In genomic region chr17:7840505-7841290, GRCm38 (mm10) we compare ENCODE assay signal across 12 mouse cellular contexts. TPM values are rescaled to one million over a fixed set of nuclear protein-coding genes. Genes with fewer than 3 reads are reported as not detected.
DNase-seq lines count a peak whose midpoint lies in the region; ATAC-seq and TF ChIP-seq lines count a peak whose summit lies in the region.
"Had no signal": no experiment of that assay in that cellular context is flagged by ENCODE, and none has a peak within 500 bp of the region (broad histone marks: within the 10 kb centered on the region; RNA-seq: fewer than 3 reads in every experiment).

No protein-coding gene starts in this region.

- WGBS in liver, adult 2 months, result 51% methylated on average over 12 of the region's 12 CpGs
- WGBS in liver, embryonic 11.5 days, result 80% methylated on average over 12 of the region's 12 CpGs
- WGBS in lung, postnatal 0 days, result 49% methylated on average over 12 of the region's 12 CpGs

- no peaks in the 10 kb centered on the region for H3K9me3 ChIP-seq in liver, embryonic 11.5 days (ENCODE audit: control insufficient read depth, low read length)
- no peaks in the 10 kb centered on the region for H3K9me3 ChIP-seq in lung, postnatal 0 days (ENCODE audit: low read length)
- H3K9me3 ChIP-seq: liver, embryonic 13.5 days had no signal

- H3K9ac ChIP-seq in liver, adult 2 months (ENCODE audit: low read depth, low read length), result no peak overlapping the region
- H3K9ac ChIP-seq in liver, embryonic 11.5 days (ENCODE audit: low read depth, low read length), result no peak overlapping the region
- no peak overlapping the region for H3K9ac ChIP-seq in lung, postnatal 0 days (replicated peaks; ENCODE audit: low read depth)
- H3K9ac ChIP-seq: liver, embryonic 13.5 days had no signal

- intact Hi-C loops in gastrocnemius, postnatal 14 days (cut with DNase I; ENCODE audit: low total_unique reads), result no loop called here

- no peak for TF ChIP-seq CTCF in liver, adult 2 months (IDR thresholded peaks at IDR 0.05; ENCODE audit: low read depth, low read length)
- no peak for TF ChIP-seq CTCF in lung, postnatal 0 days (IDR thresholded peaks at IDR 0.05)

- DNase-seq in cerebellum, postnatal 10 days, result peak; percentile 67 to 70
- no peak for DNase-seq in cerebellum, adult 11-12 months
- peak; percentile 55 for DNase-seq in liver, adult 2 months (ENCODE audit: extremely low read depth, low read depth, low spot score)
- no peak for DNase-seq in liver, embryonic 11.5 days (ENCODE audit: low spot score)
- peak; percentile 70 for DNase-seq in gastrocnemius, postnatal 14 days
- DNase-seq in lung, postnatal 0 days (ENCODE audit: low spot score), result peak; percentile 88
- no peak for DNase-seq in embryo, embryonic 10 days (ENCODE audit: low spot score)
- DNase-seq in retina, embryonic 14.5 days (ENCODE audit: low spot score), result no peak
- DNase-seq: liver, embryonic 13.5 days had no signal

- H3K79me2 ChIP-seq in liver, adult 2 months (ENCODE audit: control insufficient read depth, insufficient read depth, low read length), result no peaks in the 10 kb centered on the region

- no peak; the same call in 1 of the 2 replicates for TF ChIP-seq EP300 in lung, postnatal 0 days (IDR thresholded peaks at IDR 0.05)

- H3K27me3 ChIP-seq in liver, adult 2 months (ENCODE audit: control insufficient read depth, insufficient read depth, low read length), result no peaks in the 10 kb centered on the region
- no peaks in the 10 kb centered on the region for H3K27me3 ChIP-seq in liver, embryonic 11.5 days (replicated peaks; ENCODE audit: control insufficient read depth, insufficient read depth, low read length)
- no peaks in the 10 kb centered on the region for H3K27me3 ChIP-seq in lung, postnatal 0 days (replicated peaks; ENCODE audit: insufficient read depth, low read length)
- H3K27me3 ChIP-seq: liver, embryonic 13.5 days had no signal

- ATAC-seq in liver, embryonic 11.5 days (replicated peaks; ENCODE audit: low FRiP score), result no peak
- peak; percentile 90 for ATAC-seq in lung, postnatal 0 days
- ATAC-seq: inflammation-experienced regulatory T-cells, adult 6 months had no signal

- no peaks in the 10 kb centered on the region for H3K4me1 ChIP-seq in liver, adult 2 months (ENCODE audit: control insufficient read depth, insufficient read depth, low read length)
- no peaks in the 10 kb centered on the region for H3K4me1 ChIP-seq in liver, embryonic 11.5 days (replicated peaks; ENCODE audit: control insufficient read depth, insufficient read depth, low read length)
- H3K4me1 ChIP-seq in lung, postnatal 0 days (ENCODE audit: insufficient read depth, low read depth, low read length), result peaks cover 3% of the 10 kb centered on the region; the same call in 1 of the 2 replicates
- H3K4me1 ChIP-seq: liver, embryonic 13.5 days had no signal

- no peak overlapping the region for H3K4me3 ChIP-seq in liver, adult 2 months (ENCODE audit: insufficient read depth, low read depth, low read length)
- H3K4me3 ChIP-seq in liver, embryonic 11.5 days (ENCODE audit: low read depth, low read length), result no peak overlapping the region
- no peak overlapping the region for H3K4me3 ChIP-seq in lung, postnatal 0 days (ENCODE audit: low read depth, low read length)
- H3K4me3 ChIP-seq: liver, embryonic 13.5 days had no signal

- TF ChIP-seq POLR2A in liver, adult 2 months (IDR thresholded peaks at IDR 0.05; ENCODE audit: extremely low read depth, insufficient read depth, low read length), result no peak

- H3K4me2 ChIP-seq in liver, embryonic 11.5 days, result no peak overlapping the region
- no peak overlapping the region for H3K4me2 ChIP-seq in lung, postnatal 0 days (replicated peaks; ENCODE audit: low read depth, low read length)
- H3K4me2 ChIP-seq: liver, embryonic 13.5 days had no signal

- no peaks in the 10 kb centered on the region for H3K36me3 ChIP-seq in liver, adult 2 months (ENCODE audit: control insufficient read depth, insufficient read depth, low read length)
- H3K36me3 ChIP-seq in liver, embryonic 11.5 days (ENCODE audit: control insufficient read depth, insufficient read depth, low read length), result no peaks in the 10 kb centered on the region
- no peaks in the 10 kb centered on the region for H3K36me3 ChIP-seq in lung, postnatal 0 days (ENCODE audit: insufficient read depth, low read length)
- H3K36me3 ChIP-seq: liver, embryonic 13.5 days had no signal

- H3K27ac ChIP-seq in liver, adult 2 months (replicated peaks; ENCODE audit: insufficient read depth, low read depth, low read length), result no peak overlapping the region
- no peak overlapping the region for H3K27ac ChIP-seq in liver, embryonic 11.5 days (ENCODE audit: low read depth, low read length)
- no peak overlapping the region for H3K27ac ChIP-seq in lung, postnatal 0 days (ENCODE audit: low read length)
- H3K27ac ChIP-seq: liver, embryonic 13.5 days; stomach, postnatal 0 days had no signal

RNA-seq across cellular contexts. Expression of gene Fndc1, which starts 13.6 kb away (rescaled TPM):
- total RNA-seq in liver, adult 2 months (2014; rRNA removed), result 0.54 and 0.83 TPM in 2 replicates
- 0.02 and 0.25 TPM in 2 replicates for polyA plus RNA-seq in liver, adult 2 months (2012; rRNA removed)
- 0.35 and 0.55 TPM in 2 replicates for polyA plus RNA-seq in liver, embryonic 11.5 days (2014; fragmentation: Nextera tagmentation; extraction: Ambion mirVana)
- 100 to 1,000 TPM in 1 of 2 experiments, 10 to 100 TPM in 1; 88.5 to 107 TPM for total RNA-seq in gastrocnemius, postnatal 14 days (2021)
- 40.8 and 47.4 TPM in 2 replicates for polyA plus RNA-seq in lung, postnatal 0 days (2015; fragmentation: Nextera tagmentation; extraction: Ambion mirVana)
- total RNA-seq: common myeloid progenitor, adult 5-6 weeks had no signal
- polyA plus RNA-seq: inflammation-experienced regulatory T-cells, adult 6 months had no signal

Comparison
In these comparisons a context has a peak if more than half of its experiments do, and no peak if none do; other contexts are left out.
1. DNase-seq: peak in cerebellum, postnatal 10 days (2 of 2), liver, adult 2 months (single experiment), gastrocnemius, postnatal 14 days (single experiment) and lung, postnatal 0 days (single experiment); none in cerebellum, adult 11-12 months (single experiment), liver, embryonic 11.5 days (single experiment), embryo, embryonic 10 days (single experiment) and retina, embryonic 14.5 days (single experiment).
2. RNA of gene Fndc1, which starts 13.6 kb away (polyA plus RNA-seq): 40.8 to 47.4 TPM in lung, postnatal 0 days; 0.35 to 0.55 TPM in liver, embryonic 11.5 days and 0.02 to 0.25 TPM in liver, adult 2 months; every median in the first group is over 10 times any median in the second.